Mouse (Mus musculus): ENCODE measurements at regions not wholly inside any gene's neighbourhood (a gene's known extent, or its start where the extent isn't known, plus 50 kb on each side); places are given as distances from the start of the nearest gene placed in this dataset.

- 76% methylated on average over 5 of the region's 5 CpGs for WGBS
- H3K9me3 ChIP-seq (replicated peaks; ENCODE audit: control insufficient read depth, low read length) = no peaks in the 10 kb centered on the region
These were observed 146.9 kb upstream of the Gmnc start for GRCm38 (mm10) chr16:27138384-27138783.

DNA sequence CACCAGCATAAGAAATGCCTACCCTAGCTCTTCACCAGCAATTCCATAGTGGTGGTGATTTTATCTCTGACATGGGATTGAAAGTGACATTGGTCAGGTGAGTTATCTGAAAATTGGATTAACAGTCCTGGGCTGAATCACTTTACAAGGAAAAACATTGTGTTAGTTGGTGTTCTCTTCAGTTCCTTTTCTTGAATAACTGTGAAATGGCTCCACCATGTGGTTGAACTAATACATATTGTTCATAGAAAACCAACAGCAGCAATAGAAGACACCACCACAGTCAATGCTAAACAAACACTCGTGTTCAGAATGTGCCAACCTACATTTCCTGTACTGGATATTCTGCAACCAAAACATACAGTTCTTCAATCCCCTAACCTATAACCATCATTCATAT lies 147.5 kb upstream of the Gmnc start:
- no peaks in the 10 kb centered on the region for H3K4me1 ChIP-seq (ENCODE audit: control insufficient read depth, insufficient read depth, low read length)
- H3K9me3 ChIP-seq (replicated peaks; ENCODE audit: control insufficient read depth, low read length) = no peaks in the 10 kb centered on the region
- no peak overlapping the region for H3K27ac ChIP-seq (ENCODE audit: low read depth, low read length)
- WGBS = 28% methylated on average over 1 of the region's 1 CpGs
- H3K4me2 ChIP-seq (ENCODE audit: low read length) = no peak overlapping the region
- no peaks in the 10 kb centered on the region for H3K27me3 ChIP-seq (replicated peaks; ENCODE audit: control insufficient read depth, insufficient read depth, low read length)
- ATAC-seq = peak; percentile 37; the same call in 1 of the 2 replicates
- no peak overlapping the region for H3K9ac ChIP-seq (ENCODE audit: low read length)
- no peak overlapping the region for H3K4me3 ChIP-seq (ENCODE audit: low read depth, low read length)
- H3K36me3 ChIP-seq (ENCODE audit: control insufficient read depth, insufficient read depth, low read length) = no peaks in the 10 kb centered on the region
- DNase-seq (ENCODE audit: low spot score) = peak; percentile 85

More at GRCm38 (mm10) chr16:27138384-27138783, 146.9 kb upstream of the Gmnc start:
- Histone ChIP-seq H3K4me3 (ENCODE audit: low read depth, low read length) (no peak overlapping the region), H3K9ac (ENCODE audit: low read length) (no peak overlapping the region), H3K27me3 (replicated peaks; ENCODE audit: control insufficient read depth, insufficient read depth, low read length) (no peaks in the 10 kb centered on the region), H3K27ac (ENCODE audit: low read depth, low read length) (no peak overlapping the region), H3K4me2 (ENCODE audit: low read length) (no peak overlapping the region), H3K36me3 (ENCODE audit: control insufficient read depth, insufficient read depth, low read length) (no peaks in the 10 kb centered on the region), H3K4me1 (ENCODE audit: control insufficient read depth, insufficient read depth, low read length) (no peaks in the 10 kb centered on the region)
- ATAC-seq (no peak), DNase-seq (ENCODE audit: low spot score) (no peak)

GRCm38 (mm10) chr16:27140037-27140436 lies 148.6 kb upstream of the Gmnc start:
- no peak overlapping the region for H3K4me3 ChIP-seq (ENCODE audit: low read depth, low read length)
- H3K9me3 ChIP-seq (replicated peaks; ENCODE audit: control insufficient read depth, low read length) = no peaks in the 10 kb centered on the region
- H3K4me1 ChIP-seq (ENCODE audit: control insufficient read depth, insufficient read depth, low read length) = no peaks in the 10 kb centered on the region
- peak; percentile 60 for ATAC-seq
- no peaks in the 10 kb centered on the region for H3K27me3 ChIP-seq (replicated peaks; ENCODE audit: control insufficient read depth, insufficient read depth, low read length)
- no peaks in the 10 kb centered on the region for H3K36me3 ChIP-seq (ENCODE audit: control insufficient read depth, insufficient read depth, low read length)
- H3K4me2 ChIP-seq (ENCODE audit: low read length) = no peak overlapping the region
- no peak overlapping the region for H3K9ac ChIP-seq (ENCODE audit: low read length)
- H3K27ac ChIP-seq (ENCODE audit: low read depth, low read length) = no peak overlapping the region
- 17% methylated on average over 3 of the region's 3 CpGs for WGBS
- peak; percentile 73 for DNase-seq (ENCODE audit: low spot score)

GRCm38 (mm10) chr16:27155805-27156204 lies 151.5 kb upstream of the Ostn start:
- Histone ChIP-seq H3K9me3 (replicated peaks; ENCODE audit: control insufficient read depth, low read length) (no peaks in the 10 kb centered on the region), H3K4me3 (ENCODE audit: low read depth, low read length) (no peak overlapping the region), H3K27me3 (replicated peaks; ENCODE audit: control insufficient read depth, insufficient read depth, low read length) (no peaks in the 10 kb centered on the region), H3K9ac (ENCODE audit: low read length) (no peak overlapping the region), H3K27ac (ENCODE audit: low read depth, low read length) (no peak overlapping the region), H3K4me1 (ENCODE audit: control insufficient read depth, insufficient read depth, low read length) (no peaks in the 10 kb centered on the region), H3K36me3 (ENCODE audit: control insufficient read depth, insufficient read depth, low read length) (no peaks in the 10 kb centered on the region), H3K4me2 (ENCODE audit: low read length) (no peak overlapping the region)
- DNase-seq (ENCODE audit: low spot score) (no peak), ATAC-seq (no peak)
- 76% methylated on average over 4 of the region's 4 CpGs for WGBS

DNA sequence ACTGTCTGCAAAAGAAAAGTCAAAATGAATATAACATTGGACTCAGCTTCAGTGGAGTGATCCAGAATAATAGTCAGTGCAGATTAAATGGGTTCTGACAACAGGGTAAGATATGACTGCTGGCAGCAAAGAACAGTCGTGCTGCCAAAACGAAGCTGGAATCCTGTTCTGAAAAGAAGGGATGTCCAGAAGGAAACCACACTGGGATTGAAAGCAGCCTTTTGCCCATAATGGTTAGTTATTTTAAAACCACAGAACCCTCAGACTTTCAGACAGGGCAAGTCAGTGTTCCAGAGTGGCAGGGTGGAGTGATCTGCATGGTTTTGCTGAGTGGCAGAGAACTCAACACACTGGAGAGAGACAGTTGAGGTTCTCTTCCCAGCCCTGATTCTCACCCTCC lies 111.6 kb upstream of the Ostn start:
- Histone ChIP-seq H3K4me3 (ENCODE audit: low read depth, low read length) (no peak overlapping the region), H3K36me3 (ENCODE audit: control insufficient read depth, insufficient read depth, low read length) (no peaks in the 10 kb centered on the region), H3K9ac (ENCODE audit: low read length) (no peak overlapping the region), H3K4me1 (ENCODE audit: control insufficient read depth, insufficient read depth, low read length) (no peaks in the 10 kb centered on the region), H3K27ac (ENCODE audit: low read depth, low read length) (no peak overlapping the region), H3K4me2 (ENCODE audit: low read length) (no peak overlapping the region), H3K9me3 (replicated peaks; ENCODE audit: control insufficient read depth, low read length) (no peaks in the 10 kb centered on the region), H3K27me3 (replicated peaks; ENCODE audit: control insufficient read depth, insufficient read depth, low read length) (no peaks in the 10 kb centered on the region)
- WGBS = 89% methylated on average over 2 of the region's 2 CpGs
- DNase-seq (ENCODE audit: low spot score) (no peak), ATAC-seq (no peak)

Data from forebrain, embryonic 14.5 days (tissue).